Mouse (Mus musculus) kidney, adult 2 months (tissue): ENCODE results near the gene Chrdl2.

Experiments
- CTCF ChIP-seq: fragments of 200-500 bp; conservative IDR thresholded peaks from 2 replicates; pipeline ENCODE4 v1.5.1; 2011; ENCODE audit warnings: low read depth, mild to moderate bottlenecking, control low read depth, low read length, moderate library complexity, mixed read lengths; ENCODE audit not compliant: insufficient read depth, insufficient read length
- POLR2A ChIP-seq: fragments of 200-500 bp; IDR thresholded peaks from one replicate; pipeline ENCODE4 v1.6.1; 2011; ENCODE audit warnings: low read depth, low read length, control low read depth

DNA sequence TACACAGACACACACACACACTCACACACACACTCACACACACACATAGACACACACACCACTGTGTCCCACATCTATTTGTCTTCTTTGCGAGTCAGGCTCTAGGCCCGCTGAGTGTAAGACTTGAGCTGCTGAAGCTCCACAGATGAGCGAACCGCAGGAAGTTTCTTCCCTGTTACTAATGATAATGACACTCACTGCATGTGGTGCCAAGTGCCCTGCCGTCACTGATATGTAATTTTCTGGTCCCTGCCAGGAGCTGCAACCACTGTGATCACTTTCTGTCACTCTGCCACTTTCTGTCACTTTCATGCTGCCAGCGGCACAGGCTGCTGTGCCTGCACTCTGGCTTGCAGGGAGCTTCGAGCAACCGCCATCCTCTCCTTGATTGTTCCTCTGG, 6.1 kb downstream of the Chrdl2 start:
- no peak for TF ChIP-seq CTCF
- no peak for TF ChIP-seq POLR2A
